Mouse (Mus musculus): ENCODE measurements around the gene Luzp1. TPM values are rescaled to one million over a fixed set of nuclear protein-coding genes. Genes with fewer than 3 reads are reported as not detected.
A peak's percentile ranks its signal among the peaks of the same experiment; 100 is the strongest.

Gene Luzp1
- polyA plus RNA-seq, 1 experiment = 2.9 TPM

- no peak for DNase-seq (ENCODE audit: low read depth in 1 of 2, low spot score in 2 of 2)
- Histone ChIP-seq H3K4me3 (ENCODE audit: extremely low read depth, insufficient read depth, insufficient read length) (no peak overlapping the region), H3K27ac (ENCODE audit: insufficient read depth, low read length) (peak overlapping the region; percentile 6), H3K4me1 (ENCODE audit: control insufficient read depth, insufficient read depth, insufficient read length) (peaks cover 7% of the 10 kb centered on the region; the same call in 1 of the 2 replicates), H3K27me3 (ENCODE audit: control insufficient read depth, insufficient read depth, low read length) (peaks cover 4% of the 10 kb centered on the region), H3K36me3 (ENCODE audit: control insufficient read depth, insufficient read depth, low read length) (no peaks in the 10 kb centered on the region)
- WGBS = 67% methylated on average over 6 of the region's 6 CpGs
- TF ChIP-seq POLR2A (IDR thresholded peaks at IDR 0.05; ENCODE audit: low read depth, low read length) (no peak), CTCF (IDR thresholded peaks at IDR 0.05; ENCODE audit: extremely low read depth, insufficient read depth, insufficient read length, insufficient replicate concordance) (no peak)
Observed at GRCm38 (mm10) chr4:136461761-136462085, 7.8 kb upstream of the Luzp1 start.

- H3K27ac ChIP-seq (ENCODE audit: insufficient read depth, low read length) = peak within 1 kb of the TSS; percentile 68
- H3K4me3 ChIP-seq (ENCODE audit: extremely low read depth, insufficient read depth, insufficient read length) = peak within 1 kb of the TSS; percentile 69
- peaks cover 7% of the 10 kb centered on the region; the same call in 1 of the 2 replicates for H3K4me1 ChIP-seq (ENCODE audit: control insufficient read depth, insufficient read depth, insufficient read length)
- DNase-seq (ENCODE audit: low read depth in 1 of 2, low spot score in 2 of 2) = peak in 1 of 2 experiments; percentile 15
- H3K36me3 ChIP-seq (ENCODE audit: control insufficient read depth, insufficient read depth, low read length) = no peaks in the 10 kb centered on the region
- H3K27me3 ChIP-seq (ENCODE audit: control insufficient read depth, insufficient read depth, low read length) = peaks cover 4% of the 10 kb centered on the region
- 13% methylated on average over 63 of the region's 64 CpGs for WGBS
- TF ChIP-seq CTCF (IDR thresholded peaks at IDR 0.05; ENCODE audit: extremely low read depth, insufficient read depth, insufficient read length, insufficient replicate concordance) (no peak), POLR2A (IDR thresholded peaks at IDR 0.05; ENCODE audit: low read depth, low read length) (no peak)
Observed at GRCm38 (mm10) chr4:136462086-136462838, 7.3 kb upstream of the Luzp1 start, which contains the start of gene 6030445D17Rik. 6030445D17Rik (plus strand) TSS chr4:136462250.

- WGBS = 14% methylated on average over 8 of the region's 8 CpGs
- peaks cover 4% of the 10 kb centered on the region for H3K27me3 ChIP-seq (ENCODE audit: control insufficient read depth, insufficient read depth, low read length)
- peak overlapping the region; percentile 68 for H3K27ac ChIP-seq (ENCODE audit: insufficient read depth, low read length)
- DNase-seq (ENCODE audit: low read depth in 1 of 2, low spot score in 2 of 2) = no peak
- no peaks in the 10 kb centered on the region for H3K36me3 ChIP-seq (ENCODE audit: control insufficient read depth, insufficient read depth, low read length)
- H3K4me1 ChIP-seq (ENCODE audit: control insufficient read depth, insufficient read depth, insufficient read length) = peaks cover 7% of the 10 kb centered on the region; the same call in 1 of the 2 replicates
- TF ChIP-seq CTCF (IDR thresholded peaks at IDR 0.05; ENCODE audit: extremely low read depth, insufficient read depth, insufficient read length, insufficient replicate concordance) (no peak), POLR2A (IDR thresholded peaks at IDR 0.05; ENCODE audit: low read depth, low read length) (no peak)
- peak overlapping the region; percentile 69 for H3K4me3 ChIP-seq (ENCODE audit: extremely low read depth, insufficient read depth, insufficient read length)
Observed at GRCm38 (mm10) chr4:136462839-136463178, 6.8 kb upstream of the Luzp1 start.

GRCm38 (mm10) chr4:136463436-136463835 lies 6.1 kb upstream of the Luzp1 start:
- no peak for DNase-seq (ENCODE audit: low read depth in 1 of 2, low spot score in 2 of 2)
- Histone ChIP-seq H3K27ac (ENCODE audit: insufficient read depth, low read length) (no peak overlapping the region), H3K4me1 (ENCODE audit: control insufficient read depth, insufficient read depth, insufficient read length) (peaks cover 7% of the 10 kb centered on the region; the same call in 1 of the 2 replicates), H3K27me3 (ENCODE audit: control insufficient read depth, insufficient read depth, low read length) (peaks cover 4% of the 10 kb centered on the region), H3K4me3 (ENCODE audit: extremely low read depth, insufficient read depth, insufficient read length) (no peak overlapping the region), H3K36me3 (ENCODE audit: control insufficient read depth, insufficient read depth, low read length) (no peaks in the 10 kb centered on the region)
- no peak for TF ChIP-seq CTCF (IDR thresholded peaks at IDR 0.05; ENCODE audit: extremely low read depth, insufficient read depth, insufficient read length, insufficient replicate concordance)
- no peak for TF ChIP-seq POLR2A (IDR thresholded peaks at IDR 0.05; ENCODE audit: low read depth, low read length)
- WGBS = 83% methylated on average over 9 of the region's 9 CpGs

- H3K27me3 ChIP-seq (ENCODE audit: control insufficient read depth, insufficient read depth, low read length) = peaks cover 20% of the 10 kb centered on the region
- 38% methylated on average over 4 of the region's 4 CpGs for WGBS
- DNase-seq (ENCODE audit: low read depth in 1 of 2, low spot score in 2 of 2) = no peak
Observed at GRCm38 (mm10) chr4:136466226-136466625, 3.3 kb upstream of the Luzp1 start.

GRCm38 (mm10) chr4:136468553-136469327 lies 821 bp upstream of the Luzp1 start:
- Histone ChIP-seq H3K4me3 (ENCODE audit: extremely low read depth, insufficient read depth, insufficient read length) (no peak overlapping the region), H3K27me3 (ENCODE audit: control insufficient read depth, insufficient read depth, low read length) (peaks cover 16% of the 10 kb centered on the region), H3K27ac (ENCODE audit: insufficient read depth, low read length) (no peak overlapping the region), H3K36me3 (ENCODE audit: control insufficient read depth, insufficient read depth, low read length) (no peaks in the 10 kb centered on the region), H3K4me1 (ENCODE audit: control insufficient read depth, insufficient read depth, insufficient read length) (peaks cover 8% of the 10 kb centered on the region)
- TF ChIP-seq POLR2A (IDR thresholded peaks at IDR 0.05; ENCODE audit: low read depth, low read length) = no peak
- WGBS = 51% methylated on average over 14 of the region's 14 CpGs
- no peak for DNase-seq (ENCODE audit: low read depth in 1 of 2, low spot score in 2 of 2)

More at GRCm38 (mm10) chr4:136466226-136466625, 3.3 kb upstream of the Luzp1 start:
- Histone ChIP-seq H3K4me3 (ENCODE audit: extremely low read depth, insufficient read depth, insufficient read length) (no peak overlapping the region), H3K36me3 (ENCODE audit: control insufficient read depth, insufficient read depth, low read length) (no peaks in the 10 kb centered on the region), H3K4me1 (ENCODE audit: control insufficient read depth, insufficient read depth, insufficient read length) (peaks cover 11% of the 10 kb centered on the region), H3K27ac (ENCODE audit: insufficient read depth, low read length) (no peak overlapping the region)
- TF ChIP-seq CTCF (IDR thresholded peaks at IDR 0.05; ENCODE audit: extremely low read depth, insufficient read depth, insufficient read length, insufficient replicate concordance) (no peak), POLR2A (IDR thresholded peaks at IDR 0.05; ENCODE audit: low read depth, low read length) (no peak)

Measured in spleen, adult 2 months (tissue).